Mouse (Mus musculus): ENCODE data around the gene Sec13. TPM values are rescaled to one million over a fixed set of nuclear protein-coding genes. Genes with fewer than 3 reads are reported as not detected.
A peak's percentile ranks its signal among the peaks of the same experiment; 100 is the strongest.

Sec13 gene
- polyA plus RNA-seq, 1 experiment: 114 TPM

GRCm38 (mm10) chr6:113712718-113713117 lies 27.8 kb downstream of the Sec13 start:
- TF ChIP-seq POLR2A (IDR thresholded peaks at IDR 0.05; ENCODE audit: control insufficient read depth, low read depth, low read length): no peak
- TF ChIP-seq CTCF (IDR thresholded peaks at IDR 0.05; ENCODE audit: control insufficient read depth, insufficient read depth, insufficient replicate concordance, low read depth, low read length): no peak
- H3K27me3 ChIP-seq (ENCODE audit: control insufficient read depth, insufficient read depth, low read length): no peaks in the 10 kb centered on the region
- no peak overlapping the region for H3K4me3 ChIP-seq (ENCODE audit: control insufficient read depth, low read depth, low read length)
- H3K27ac ChIP-seq (ENCODE audit: control insufficient read depth, insufficient read depth, low read depth, low read length): no peak overlapping the region
- H3K4me1 ChIP-seq (ENCODE audit: control insufficient read depth, insufficient read depth, low read length): no peaks in the 10 kb centered on the region
- H3K36me3 ChIP-seq (ENCODE audit: control insufficient read depth, insufficient read depth, low read length): peaks cover 6% of the 10 kb centered on the region

GRCm38 (mm10) chr6:113697222-113698205 lies 43.0 kb downstream of the Sec13 start:
- H3K27ac ChIP-seq (ENCODE audit: control insufficient read depth, insufficient read depth, low read depth, low read length): peak overlapping the region; percentile 97
- H3K27me3 ChIP-seq (ENCODE audit: control insufficient read depth, insufficient read depth, low read length): no peaks in the 10 kb centered on the region
- peaks cover 2% of the 10 kb centered on the region; the same call in 1 of the 2 replicates for H3K36me3 ChIP-seq (ENCODE audit: control insufficient read depth, insufficient read depth, low read length)
- peaks cover 13% of the 10 kb centered on the region for H3K4me1 ChIP-seq (ENCODE audit: control insufficient read depth, insufficient read depth, low read length)
- no peak for TF ChIP-seq CTCF (IDR thresholded peaks at IDR 0.05; ENCODE audit: control insufficient read depth, insufficient read depth, insufficient replicate concordance, low read depth, low read length)
- TF ChIP-seq POLR2A (IDR thresholded peaks at IDR 0.05; ENCODE audit: control insufficient read depth, low read depth, low read length): no peak; the same call in 1 of the 2 replicates
- H3K4me3 ChIP-seq (ENCODE audit: control insufficient read depth, low read depth, low read length): peak overlapping the region; percentile 89

GRCm38 (mm10) chr6:113696582-113697221 lies 43.8 kb downstream of the Sec13 start, which contains the start of gene Tatdn2:
Gene Tatdn2, plus strand, starts transcription at chr6:113697050.
- Histone ChIP-seq H3K27ac (ENCODE audit: control insufficient read depth, insufficient read depth, low read depth, low read length) (peak within 1 kb of the TSS; percentile 97), H3K4me3 (ENCODE audit: control insufficient read depth, low read depth, low read length) (peak within 1 kb of the TSS; percentile 89), H3K27me3 (ENCODE audit: control insufficient read depth, insufficient read depth, low read length) (no peaks in the 10 kb centered on the region), H3K36me3 (ENCODE audit: control insufficient read depth, insufficient read depth, low read length) (peaks cover 2% of the 10 kb centered on the region; the same call in 1 of the 2 replicates), H3K4me1 (ENCODE audit: control insufficient read depth, insufficient read depth, low read length) (peaks cover 13% of the 10 kb centered on the region)
- TF ChIP-seq CTCF (IDR thresholded peaks at IDR 0.05; ENCODE audit: control insufficient read depth, insufficient read depth, insufficient replicate concordance, low read depth, low read length) (no peak), POLR2A (IDR thresholded peaks at IDR 0.05; ENCODE audit: control insufficient read depth, low read depth, low read length) (peak; percentile 71)

- Histone ChIP-seq H3K27me3 (ENCODE audit: control insufficient read depth, insufficient read depth, low read length) (no peaks in the 10 kb centered on the region), H3K27ac (ENCODE audit: control insufficient read depth, insufficient read depth, low read depth, low read length) (peak overlapping the region; percentile 87), H3K4me3 (ENCODE audit: control insufficient read depth, low read depth, low read length) (peak overlapping the region; percentile 89; the same call in 1 of the 2 replicates), H3K4me1 (ENCODE audit: control insufficient read depth, insufficient read depth, low read length) (peaks cover 15% of the 10 kb centered on the region), H3K36me3 (ENCODE audit: control insufficient read depth, insufficient read depth, low read length) (no peaks in the 10 kb centered on the region)
- no peak for TF ChIP-seq POLR2A (IDR thresholded peaks at IDR 0.05; ENCODE audit: control insufficient read depth, low read depth, low read length)
- no peak for TF ChIP-seq CTCF (IDR thresholded peaks at IDR 0.05; ENCODE audit: control insufficient read depth, insufficient read depth, insufficient replicate concordance, low read depth, low read length)
Measured at GRCm38 (mm10) chr6:113695766-113696355, 44.7 kb downstream of the Sec13 start.

- no peaks in the 10 kb centered on the region for H3K27me3 ChIP-seq (ENCODE audit: control insufficient read depth, insufficient read depth, low read length)
- TF ChIP-seq CTCF (IDR thresholded peaks at IDR 0.05; ENCODE audit: control insufficient read depth, insufficient read depth, insufficient replicate concordance, low read depth, low read length) (no peak), POLR2A (IDR thresholded peaks at IDR 0.05; ENCODE audit: control insufficient read depth, low read depth, low read length) (no peak)
- H3K36me3 ChIP-seq (ENCODE audit: control insufficient read depth, insufficient read depth, low read length): no peaks in the 10 kb centered on the region
- no peak overlapping the region for H3K27ac ChIP-seq (ENCODE audit: control insufficient read depth, insufficient read depth, low read depth, low read length)
- H3K4me3 ChIP-seq (ENCODE audit: control insufficient read depth, low read depth, low read length): no peak overlapping the region
- peaks cover 19% of the 10 kb centered on the region for H3K4me1 ChIP-seq (ENCODE audit: control insufficient read depth, insufficient read depth, low read length)
Measured at GRCm38 (mm10) chr6:113695203-113695602, 45.3 kb downstream of the Sec13 start.

GRCm38 (mm10) chr6:113693377-113693776 lies 47.2 kb downstream of the Sec13 start:
- H3K27me3 ChIP-seq (ENCODE audit: control insufficient read depth, insufficient read depth, low read length): no peaks in the 10 kb centered on the region
- no peak overlapping the region for H3K27ac ChIP-seq (ENCODE audit: control insufficient read depth, insufficient read depth, low read depth, low read length)
- no peak overlapping the region for H3K4me3 ChIP-seq (ENCODE audit: control insufficient read depth, low read depth, low read length)
- TF ChIP-seq CTCF (IDR thresholded peaks at IDR 0.05; ENCODE audit: control insufficient read depth, insufficient read depth, insufficient replicate concordance, low read depth, low read length) (no peak), POLR2A (IDR thresholded peaks at IDR 0.05; ENCODE audit: control insufficient read depth, low read depth, low read length) (no peak)
- peaks cover 23% of the 10 kb centered on the region for H3K4me1 ChIP-seq (ENCODE audit: control insufficient read depth, insufficient read depth, low read length)
- H3K36me3 ChIP-seq (ENCODE audit: control insufficient read depth, insufficient read depth, low read length): no peaks in the 10 kb centered on the region
